Mouse (Mus musculus) G1E (cell line): ENCODE data around the gene Cul7. TPM values are rescaled to one million over a fixed set of nuclear protein-coding genes. Genes with fewer than 3 reads are reported as not detected.

Experiments used
- ATAC-seq: 2 replicates; pipeline ENCODE4 v1.8.0; 2016; ENCODE audit warnings: mild to moderate bottlenecking; ENCODE audit not compliant: insufficient number of reproducible peaks, poor library complexity, low FRiP score, severe bottlenecking; ENCODE audit errors: extremely low read depth
- DNase-seq: peaks from one replicate; pipeline ENCODE4 v3.0.0; 2012; ENCODE audit warnings: low spot score
- H3K27me3 ChIP-seq: 2 replicates; pipeline ENCODE4 v1.6.1; 2012; ENCODE audit warnings: mild to moderate bottlenecking, low read length, inconsistent platforms; ENCODE audit not compliant: insufficient read depth
- H3K36me3 ChIP-seq: replicated peaks from 2 replicates; pipeline ENCODE3; 2012; ENCODE audit warnings: mild to moderate bottlenecking, inconsistent platforms
- H3K4me1 ChIP-seq: 2 replicates; pipeline ENCODE4 v1.6.1; 2012; ENCODE audit warnings: low read depth, low read length, inconsistent platforms, mixed read lengths; ENCODE audit not compliant: insufficient read depth
- H3K4me3 ChIP-seq: 2 replicates; pipeline ENCODE4 v1.5.1; 2012; ENCODE audit warnings: low read depth, mild to moderate bottlenecking, inconsistent platforms, low read length, moderate library complexity, mixed read lengths
- H3K9me3 ChIP-seq: replicated peaks from 2 replicates; pipeline ENCODE4 v1.6.1; 2012; ENCODE audit warnings: inconsistent platforms
- CTCF ChIP-seq: IDR thresholded peaks from 2 replicates; pipeline ENCODE4 v1.5.1; 2012; ENCODE audit warnings: low read depth, low read length, inconsistent platforms, mixed read lengths
- GATA1 ChIP-seq: IDR thresholded peaks from 2 replicates; pipeline ENCODE4 v1.6.1; 2012; ENCODE audit warnings: borderline replicate concordance, low read length, inconsistent platforms, mixed read lengths
- GATA2 ChIP-seq: IDR thresholded peaks from 2 replicates; pipeline ENCODE4 v1.6.1; 2012; ENCODE audit warnings: low read depth, low read length, inconsistent platforms, borderline replicate concordance
- POLR2AphosphoS5 ChIP-seq: IDR thresholded peaks from 2 replicates; pipeline ENCODE4 v1.6.1; 2012; ENCODE audit warnings: low read depth, low read length, inconsistent platforms; ENCODE audit not compliant: insufficient replicate concordance
- TAL1 ChIP-seq: conservative IDR thresholded peaks from 2 replicates; pipeline ENCODE4 v1.6.1; 2012; ENCODE audit warnings: low read depth, low read length, inconsistent platforms, mixed read lengths
- polyA plus RNA-seq: library from polyadenylated mRNA; stranded (reverse); fragments of >175 nt; gene quantifications from 2 replicates; pipeline ENCODE4 v1.2.3, GENCODE M21; 2012
- total RNA-seq, 2 experiments: library from RNA; stranded (forward) in 1 of 2; stranded (reverse) in 1 of 2; fragments of 200-1000 nt in 1 of 2; fragments of >200 nt in 1 of 2; fragmentation: Nextera tagmentation in 1 of 2; gene quantifications; 2 replicates each; pipeline ENCODE4 v1.2.3; 2014 to 2017

Cul7 gene
- total and polyA plus RNA-seq, 3 experiments, result 27.4 to 136 (median 44.1) TPM

- Histone ChIP-seq H3K36me3 (peaks cover 59% of the 10 kb centered on the region), H3K4me1 (peaks cover 64% of the 10 kb centered on the region), H3K27me3 (peaks cover 2% of the 10 kb centered on the region; the same call in 1 of the 2 replicates), H3K9me3 (no peaks in the 10 kb centered on the region), H3K4me3 (peak overlapping the region; percentile 28; the same call in 1 of the 2 replicates)
- DNase-seq (no peak), ATAC-seq (no peak)
- TF ChIP-seq TAL1 (no peak), CTCF (no peak), GATA2 (no peak), GATA1 (no peak), POLR2AphosphoS5 (no peak)
These were observed 52.4 kb downstream of the Cul7 start for GRCm38 (mm10) chr17:46702506-46702905.

DNA sequence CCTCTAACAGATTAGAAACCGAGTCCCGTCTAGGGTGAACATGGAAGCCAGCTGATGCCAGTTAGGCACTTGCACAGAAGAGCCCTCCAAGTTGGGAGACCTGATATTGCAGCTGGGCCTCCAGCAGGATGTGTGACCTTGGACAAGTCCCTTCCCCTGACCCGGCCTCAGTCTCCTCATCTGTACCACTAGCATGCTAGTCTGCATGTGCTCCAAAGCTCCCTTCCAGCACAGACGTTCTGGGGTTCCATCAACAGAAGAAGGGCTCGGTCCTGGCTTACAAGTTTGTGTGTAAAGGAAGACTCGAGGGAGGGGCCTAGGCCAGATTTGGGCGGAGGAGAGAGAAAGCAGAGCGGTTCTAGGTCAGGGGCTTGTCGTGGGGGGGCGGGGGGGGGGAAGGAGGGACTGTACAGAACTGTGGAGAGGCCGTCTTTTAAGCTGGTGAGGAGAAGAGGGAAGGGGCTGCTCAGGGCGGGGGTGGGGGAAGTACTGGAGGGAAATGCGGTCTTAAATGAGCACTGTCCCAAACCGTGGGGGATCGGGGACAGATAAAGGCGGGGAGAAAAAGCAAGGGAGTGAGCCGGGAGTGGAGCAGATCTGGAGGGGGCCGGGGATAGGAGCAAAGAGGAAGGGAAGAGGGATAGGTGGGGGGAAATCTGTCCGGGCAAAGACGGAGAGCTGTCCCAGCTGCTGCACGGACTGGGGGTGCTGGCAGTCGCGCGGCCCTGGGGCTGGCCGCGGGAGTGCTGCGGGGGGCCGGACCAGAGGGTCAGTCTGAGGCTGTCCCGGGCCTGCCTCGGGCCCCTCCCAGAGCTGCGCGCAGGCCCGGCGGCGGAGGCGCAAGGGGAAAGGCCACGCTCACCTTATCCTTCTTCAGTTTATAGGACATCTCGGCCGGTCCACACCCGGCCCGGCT is 54.1 kb downstream of the Cul7 start:
- H3K4me1 ChIP-seq, result peaks cover 58% of the 10 kb centered on the region
- peaks cover 2% of the 10 kb centered on the region; the same call in 1 of the 2 replicates for H3K27me3 ChIP-seq
- H3K4me3 ChIP-seq, result peak overlapping the region; percentile 88
- 0 out of 2 replicates have a peak, but pooled peaks cover 1% of the 10 kb centered on the region for H3K9me3 ChIP-seq
- ATAC-seq (no peak), DNase-seq (peak; percentile 29)
- peaks cover 42% of the 10 kb centered on the region for H3K36me3 ChIP-seq
- no peak for TF ChIP-seq POLR2AphosphoS5
- no peak for TF ChIP-seq CTCF
- TF ChIP-seq GATA1, result no peak
- TF ChIP-seq TAL1, result no peak
- TF ChIP-seq GATA2, result no peak

DNA sequence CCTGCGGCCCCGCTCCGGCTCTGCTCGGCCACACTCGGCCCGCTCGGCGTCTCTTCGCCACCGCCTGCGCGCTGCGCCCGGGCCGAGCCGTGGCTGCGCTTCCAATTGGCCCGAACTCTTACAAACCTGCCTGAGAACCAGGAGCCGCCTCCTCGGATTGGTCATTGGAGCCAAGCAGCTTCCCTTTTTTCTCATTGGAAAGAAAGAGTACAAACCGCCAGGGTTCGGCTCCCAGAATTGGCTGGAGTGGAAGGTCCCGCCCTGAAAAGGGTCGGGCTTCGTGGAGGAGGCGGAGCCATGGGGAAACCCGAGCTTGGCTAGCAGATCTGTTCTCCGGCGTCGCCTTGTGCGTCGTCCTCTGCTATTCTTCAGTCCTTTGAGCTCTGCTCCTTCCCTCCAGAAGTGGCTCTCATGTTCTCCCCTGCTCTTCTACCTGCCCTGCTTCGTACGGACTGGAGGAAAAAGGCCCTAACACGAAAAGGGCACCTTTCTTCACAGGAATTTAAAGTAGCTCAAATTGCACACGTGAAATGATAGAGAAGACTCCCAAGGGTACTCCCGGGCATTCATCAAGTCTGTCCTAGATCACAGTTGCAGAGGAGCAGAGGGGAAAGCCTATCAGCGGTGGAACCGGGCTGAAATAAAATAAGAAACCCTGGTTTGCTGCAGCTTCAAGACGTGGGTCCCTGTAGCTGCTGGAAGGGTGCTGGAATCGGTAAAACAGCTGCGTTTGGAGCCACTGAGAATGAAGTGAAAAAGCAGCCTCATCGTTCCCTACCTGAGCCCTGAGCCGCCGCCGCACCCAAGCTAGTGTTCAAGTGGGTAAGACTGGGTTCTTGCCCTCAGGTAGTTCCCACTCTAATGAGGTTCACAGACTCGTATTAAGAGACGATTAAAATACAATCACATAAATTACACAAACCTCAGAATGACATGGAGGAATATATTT is 55.0 kb downstream of the Cul7 start, which contains the start of gene Ppp2r5d:
Gene Ppp2r5d, minus strand, starts transcription at position 225 of the 949 bp plus-strand sequence.
- peaks cover 51% of the 10 kb centered on the region for H3K4me1 ChIP-seq
- ATAC-seq, result peak; percentile 98
- peak within 1 kb of the TSS; percentile 88 for H3K4me3 ChIP-seq
- H3K27me3 ChIP-seq, result peaks cover 2% of the 10 kb centered on the region; the same call in 1 of the 2 replicates
- H3K9me3 ChIP-seq, result 0 out of 2 replicates have a peak, but pooled peaks cover 1% of the 10 kb centered on the region
- peak; percentile 97 for DNase-seq
- H3K36me3 ChIP-seq, result peaks cover 33% of the 10 kb centered on the region
- TF ChIP-seq TAL1 (no peak), POLR2AphosphoS5 (no peak), CTCF (no peak), GATA1 (no peak), GATA2 (no peak)

DNA sequence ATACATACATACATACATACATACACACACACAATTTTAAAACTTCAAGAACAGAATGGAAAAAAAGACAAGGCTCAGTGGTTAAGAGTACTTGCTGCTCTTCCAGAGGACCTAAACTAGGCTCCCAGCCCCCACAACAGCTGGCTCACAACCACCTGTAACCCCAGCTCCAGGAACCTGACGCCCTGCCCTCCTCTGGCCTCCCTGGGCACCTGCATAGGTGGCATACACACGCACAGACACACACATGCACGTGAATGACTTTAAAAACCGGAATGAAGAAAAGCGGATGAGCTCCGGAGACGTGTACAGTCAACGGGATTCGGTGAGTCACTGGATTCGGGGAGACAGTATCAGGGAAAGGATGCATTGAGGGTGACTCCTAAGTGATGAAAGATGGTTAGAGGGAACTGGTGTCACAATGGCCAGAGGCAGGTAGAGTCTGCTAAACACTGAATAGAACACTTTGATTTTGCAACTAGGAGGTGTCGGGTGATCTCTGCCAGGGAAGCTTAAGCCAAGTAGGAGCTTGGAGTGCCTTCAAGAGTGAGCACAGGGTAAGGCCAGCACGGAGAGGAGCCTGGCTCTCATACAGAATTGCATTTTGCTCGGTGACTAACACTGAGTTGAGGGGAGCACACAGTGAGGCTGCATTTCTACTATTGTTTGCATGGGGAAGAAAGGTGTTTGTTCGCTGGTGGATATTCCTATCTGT is 56.4 kb downstream of the Cul7 start:
- DNase-seq (no peak), ATAC-seq (no peak)
- H3K4me1 ChIP-seq, result peaks cover 47% of the 10 kb centered on the region
- H3K9me3 ChIP-seq, result 0 out of 2 replicates have a peak, but pooled peaks cover 1% of the 10 kb centered on the region
- H3K27me3 ChIP-seq, result peaks cover 2% of the 10 kb centered on the region; the same call in 1 of the 2 replicates
- no peak overlapping the region for H3K4me3 ChIP-seq
- TF ChIP-seq TAL1 (no peak), GATA1 (no peak), CTCF (no peak), POLR2AphosphoS5 (no peak)
- peaks cover 19% of the 10 kb centered on the region for H3K36me3 ChIP-seq

GRCm38 (mm10) chr17:46710959-46711597 is 60.9 kb downstream of the Cul7 start, which contains the start of gene Pex6:
Gene Pex6 (plus strand): TSS chr17:46711463.
- no peak for TF ChIP-seq GATA2
- no peak for TF ChIP-seq CTCF
- no peak for TF ChIP-seq POLR2AphosphoS5
- TF ChIP-seq TAL1, result no peak
- TF ChIP-seq GATA1, result no peak
- peak within 1 kb of the TSS; percentile 96 for H3K4me3 ChIP-seq
- peaks cover 29% of the 10 kb centered on the region for H3K36me3 ChIP-seq
- H3K9me3 ChIP-seq, result 0 out of 2 replicates have a peak, but pooled peaks cover 1% of the 10 kb centered on the region
- peak; percentile 95 for DNase-seq
- peaks cover 2% of the 10 kb centered on the region; the same call in 1 of the 2 replicates for H3K27me3 ChIP-seq
- H3K4me1 ChIP-seq, result peaks cover 43% of the 10 kb centered on the region
- peak; percentile 86 for ATAC-seq
